Mouse (Mus musculus): ENCODE measurements around the gene Safb2.
A peak's percentile ranks its signal among the peaks of the same experiment; 100 is the strongest.
"Not testable (repeated sequence)": the region's sequence is repeated elsewhere in the genome, so short reads cannot be mapped to it uniquely, and the experiment has no call there.

The Safb2 gene

GRCm38 (mm10) chr17:56584257-56585130, at the start of gene Safb2, which contains the start of gene Safb:
Safb2 (minus strand) TSS chr17:56584585.
Safb (plus strand) TSS chr17:56584825.
- DNase-seq (ENCODE audit: low spot score in 2 of 2) = peak; percentile 98

GRCm38 (mm10) chr17:56634023-56634422, 49.6 kb upstream of the Safb2 start:
- no peak for DNase-seq (ENCODE audit: low spot score in 2 of 2)

- no peak for DNase-seq (ENCODE audit: low spot score in 2 of 2)
These were observed 47.4 kb upstream of the Safb2 start for GRCm38 (mm10) chr17:56631807-56632206.

GRCm38 (mm10) chr17:56629800-56630781, 45.7 kb upstream of the Safb2 start:
- DNase-seq (ENCODE audit: low spot score in 2 of 2) = not testable (repeated sequence)

- DNase-seq (ENCODE audit: low spot score in 2 of 2) = no peak
These were observed 43.3 kb upstream of the Safb2 start, which contains the start of gene Catsperd for GRCm38 (mm10) chr17:56627530-56628277. Catsperd (plus strand) TSS chr17:56628143.

- DNase-seq (ENCODE audit: low spot score in 2 of 2) = peak; percentile 91 to 97
These were observed 42.5 kb upstream of the Safb2 start, which contains the start of gene Lonp1 for GRCm38 (mm10) chr17:56626754-56627470. Lonp1 (minus strand) TSS chr17:56626887.

- no peak for DNase-seq (ENCODE audit: low spot score in 2 of 2)
These were observed 41.9 kb upstream of the Safb2 start for GRCm38 (mm10) chr17:56626260-56626659.

- DNase-seq (ENCODE audit: low spot score in 2 of 2) = no peak
These were observed 41.1 kb upstream of the Safb2 start for GRCm38 (mm10) chr17:56625495-56625894.

- no peak for DNase-seq (ENCODE audit: low spot score in 2 of 2)
These were observed 33.2 kb upstream of the Safb2 start for GRCm38 (mm10) chr17:56617628-56618027.

GRCm38 (mm10) chr17:56616725-56617124, 32.3 kb upstream of the Safb2 start:
- DNase-seq (ENCODE audit: low spot score in 2 of 2) = no peak

- no peak for DNase-seq (ENCODE audit: low spot score in 2 of 2)
These were observed 31.4 kb upstream of the Safb2 start for GRCm38 (mm10) chr17:56615792-56616191.

- DNase-seq (ENCODE audit: low spot score in 2 of 2) = no peak
These were observed 30.9 kb upstream of the Safb2 start for GRCm38 (mm10) chr17:56615136-56615784.

- DNase-seq (ENCODE audit: low spot score in 2 of 2) = no peak
These were observed 30.2 kb upstream of the Safb2 start for GRCm38 (mm10) chr17:56614391-56615135.

- DNase-seq (ENCODE audit: low spot score in 2 of 2) = not testable (repeated sequence)
These were observed 29.5 kb upstream of the Safb2 start for GRCm38 (mm10) chr17:56613893-56614292.

- DNase-seq (ENCODE audit: low spot score in 2 of 2) = peak; percentile 85 to 97
These were observed 29.0 kb upstream of the Safb2 start, which contains the start of gene Rpl36 for GRCm38 (mm10) chr17:56613236-56613844. Rpl36 (plus strand) TSS chr17:56613416.

- DNase-seq (ENCODE audit: low spot score in 2 of 2) = not testable (repeated sequence)
These were observed 28.2 kb upstream of the Safb2 start for GRCm38 (mm10) chr17:56612565-56612939.

GRCm38 (mm10) chr17:56611861-56612564, 27.6 kb upstream of the Safb2 start:
- DNase-seq (ENCODE audit: low spot score in 2 of 2) = no peak

- DNase-seq (ENCODE audit: low spot score in 2 of 2) = no peak
These were observed 26.9 kb upstream of the Safb2 start for GRCm38 (mm10) chr17:56611323-56611722.
